Mouse (Mus musculus): Measurements from ENCODE around the gene Olfr449.

Olfr449 gene

DNA sequence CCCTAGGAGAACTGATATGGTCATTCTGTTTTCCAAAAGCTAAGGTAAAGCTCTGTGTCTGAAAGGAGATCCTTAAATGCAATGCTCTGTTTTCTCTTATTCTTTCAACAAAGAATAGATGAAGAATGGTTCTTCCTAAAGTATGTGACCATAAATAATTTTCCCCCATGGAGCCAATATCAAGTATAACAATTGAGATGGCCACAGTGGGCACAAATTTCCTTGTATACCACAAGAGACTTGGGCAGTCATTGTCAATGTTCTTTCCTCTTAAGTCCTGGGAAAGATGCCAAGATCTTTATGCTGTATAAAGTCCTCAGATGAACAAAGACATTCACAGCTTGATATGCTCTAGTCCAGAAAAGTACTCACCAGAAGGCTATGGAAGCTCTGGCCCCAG, at the start of gene Olfr449:
Gene Olfr449, plus strand, starts transcription at position 301 of the 400 bp plus-strand sequence.
- no peak for TF ChIP-seq GATA4 (IDR thresholded peaks at IDR 0.05; ENCODE audit: insufficient replicate concordance, low read length)

DNA sequence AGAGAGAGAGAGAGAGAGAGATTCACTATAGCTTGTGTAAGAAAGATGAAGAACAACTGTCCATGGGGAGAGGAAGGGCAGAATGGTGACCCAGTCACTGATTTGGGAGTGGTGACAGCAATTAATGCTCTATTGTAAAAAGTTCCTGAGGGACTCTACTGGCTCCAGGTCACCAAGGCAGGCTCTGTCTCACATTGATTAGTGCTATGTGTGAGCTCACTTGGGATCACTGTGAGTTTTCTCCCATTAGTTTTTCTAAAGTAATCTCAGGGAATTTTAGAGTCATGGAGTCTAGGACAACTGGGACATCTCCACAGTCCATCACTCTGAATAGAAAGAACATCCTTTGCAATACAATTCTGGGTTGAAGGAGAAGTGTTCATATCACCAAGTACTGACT, 49.4 kb upstream of the Olfr449 start, which contains the start of gene Olfr452:
Gene Olfr452, plus strand, starts transcription at position 301 of the 400 bp plus-strand sequence.
- TF ChIP-seq GATA4 (IDR thresholded peaks at IDR 0.05; ENCODE audit: insufficient replicate concordance, low read length), result no peak

DNA sequence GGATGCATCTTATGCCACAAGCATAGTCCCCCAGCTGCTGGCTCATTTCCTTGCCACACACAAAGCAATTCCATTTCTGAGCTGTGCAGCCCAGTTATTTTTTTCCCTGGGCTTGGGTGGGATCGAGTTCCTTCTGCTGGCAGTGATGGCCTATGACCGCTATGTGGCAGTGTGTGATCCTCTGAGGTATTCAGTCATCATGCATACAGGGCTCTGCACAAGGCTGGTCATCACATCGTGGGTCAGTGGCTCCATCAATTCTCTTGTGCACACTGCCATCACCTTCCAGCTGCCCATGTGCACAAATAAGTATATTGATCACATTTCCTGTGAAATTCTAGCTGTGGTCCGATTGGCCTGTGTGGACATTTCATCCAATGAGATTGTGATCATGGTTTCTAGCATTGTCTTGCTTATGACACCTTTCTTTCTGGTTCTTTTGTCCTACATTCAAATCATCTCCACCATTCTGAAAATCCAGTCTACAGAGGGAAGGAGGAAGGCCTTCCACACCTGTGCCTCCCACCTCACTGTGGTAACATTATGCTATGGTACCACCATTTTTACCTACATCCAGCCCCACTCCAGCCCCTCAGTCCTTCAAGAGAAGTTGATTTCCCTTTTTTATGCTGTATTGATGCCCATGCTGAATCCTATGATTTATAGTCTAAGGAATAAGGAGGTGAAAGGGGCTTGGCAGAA, 43.8 kb upstream of the Olfr449 start:
- TF ChIP-seq GATA4 (IDR thresholded peaks at IDR 0.05; ENCODE audit: insufficient replicate concordance, low read length), result no peak

DNA sequence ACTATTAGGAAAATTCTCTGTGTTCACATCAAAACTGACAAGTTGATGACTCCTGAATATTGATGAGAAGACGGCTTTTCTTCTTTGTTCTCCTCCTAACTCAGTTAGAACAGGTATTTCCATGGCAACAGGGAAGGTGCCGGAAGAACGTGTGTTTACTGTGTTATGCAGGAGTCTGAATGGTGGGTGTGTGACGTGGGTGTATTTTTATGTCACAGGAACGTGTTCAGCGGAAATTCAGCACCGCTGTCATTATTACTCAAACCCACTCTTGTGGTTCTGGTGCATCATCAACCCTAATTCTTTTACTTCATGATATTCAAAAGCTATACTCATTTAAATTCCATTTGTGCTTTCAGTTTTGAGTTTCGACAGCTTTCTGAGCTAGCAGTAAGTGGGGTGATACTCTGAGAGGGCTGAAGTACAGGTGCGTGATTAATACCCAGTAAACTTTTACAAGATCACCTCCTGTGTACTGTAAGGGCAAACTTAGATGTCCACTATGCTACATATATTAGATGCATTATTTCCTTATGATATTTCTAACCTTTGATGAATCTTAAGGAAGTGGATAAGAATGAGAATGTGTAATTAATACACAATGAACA, 43.1 kb upstream of the Olfr449 start:
- no peak for TF ChIP-seq GATA4 (IDR thresholded peaks at IDR 0.05; ENCODE audit: insufficient replicate concordance, low read length)

DNA sequence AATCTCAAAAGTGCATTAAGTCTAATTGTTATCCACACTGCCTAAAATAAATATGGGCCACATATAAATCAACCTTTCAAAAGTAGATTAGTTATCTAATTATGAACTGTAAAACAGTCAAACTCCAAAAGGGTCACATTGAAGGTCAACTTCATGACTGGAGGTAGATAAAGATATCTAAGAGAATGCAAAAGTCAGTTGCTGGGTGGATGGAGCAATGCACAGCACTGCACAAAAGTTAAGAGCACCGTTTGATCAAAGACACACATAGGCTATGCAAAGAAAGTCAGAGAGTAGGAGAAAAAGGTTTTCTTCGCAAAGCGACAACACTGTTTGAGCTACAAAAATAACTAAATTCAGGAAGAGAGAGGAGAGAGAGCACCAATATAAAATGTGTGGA, 39.2 kb upstream of the Olfr449 start:
- no peak for TF ChIP-seq GATA4 (IDR thresholded peaks at IDR 0.05; ENCODE audit: insufficient replicate concordance, low read length)

DNA sequence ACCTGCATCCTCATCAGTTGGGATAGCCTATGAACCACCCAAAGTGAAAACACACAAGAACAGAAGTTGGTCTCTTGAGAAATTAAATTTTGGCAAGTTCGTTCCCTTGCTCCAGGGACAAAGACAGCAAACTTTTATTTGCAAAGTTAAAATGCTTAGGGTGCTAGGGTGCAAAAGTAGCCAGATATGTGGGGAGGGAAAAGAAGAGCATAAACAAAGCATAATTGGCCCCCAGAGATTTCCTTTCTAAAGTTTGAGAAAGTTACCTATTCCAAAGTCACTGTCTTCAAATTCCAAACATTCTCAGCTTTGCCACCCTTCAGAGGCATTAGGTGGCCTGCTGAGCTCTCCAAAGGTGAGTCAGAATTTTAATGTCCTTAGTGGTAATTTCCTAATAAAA, 22.5 kb upstream of the Olfr449 start, which contains the start of gene Olfr450:
Gene Olfr450, plus strand, starts transcription at position 301 of the 400 bp plus-strand sequence.
- no peak for TF ChIP-seq GATA4 (IDR thresholded peaks at IDR 0.05; ENCODE audit: insufficient replicate concordance, low read length)

DNA sequence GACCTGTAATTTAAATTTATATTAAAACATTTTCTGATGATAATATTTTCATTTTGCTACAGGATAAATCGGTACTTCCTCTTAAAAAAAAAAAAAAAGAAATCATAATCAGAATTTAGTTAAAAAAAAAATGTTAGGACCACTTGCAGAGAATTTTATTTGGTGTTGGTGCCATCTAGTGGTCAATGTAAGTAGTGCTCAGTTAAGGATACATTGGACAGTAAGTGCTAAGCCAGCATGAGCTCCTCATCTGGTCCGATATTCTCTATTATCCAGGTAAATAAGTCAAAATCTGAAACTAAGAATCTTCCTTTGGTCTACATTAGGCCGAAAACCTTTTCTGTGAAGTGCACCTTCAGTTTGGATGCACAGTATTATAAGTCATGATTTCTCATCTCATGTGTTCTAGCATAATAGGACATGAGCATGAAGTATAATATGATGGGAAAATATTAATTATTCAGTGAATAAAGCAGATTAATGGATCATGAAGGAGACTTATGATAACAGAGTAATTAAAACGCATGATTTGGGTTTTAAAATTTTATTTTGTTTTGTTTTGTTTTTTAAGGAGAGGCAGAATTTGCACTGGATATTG, 26.1 kb downstream of the Olfr449 start:
- no peak for TF ChIP-seq GATA4 (IDR thresholded peaks at IDR 0.05; ENCODE audit: insufficient replicate concordance, low read length)

DNA sequence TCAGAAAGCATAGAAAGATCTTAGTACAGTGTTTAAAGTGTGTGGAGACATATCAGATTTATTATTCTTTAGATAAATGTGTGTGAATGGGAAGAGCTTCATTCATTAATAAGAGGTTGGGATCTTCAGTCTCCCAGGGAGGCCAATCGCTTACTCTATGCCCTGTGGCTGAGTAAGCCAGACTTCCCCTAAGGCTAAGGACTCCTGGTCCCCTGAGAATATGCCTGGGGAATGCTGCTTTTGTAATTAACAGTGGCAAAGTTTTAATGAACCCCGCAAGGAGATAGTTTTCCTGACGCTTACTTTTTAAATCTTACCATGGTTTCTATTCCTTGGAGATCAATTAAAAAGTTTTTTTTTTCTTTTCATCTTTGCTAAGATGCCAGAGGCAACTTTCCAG, 35.5 kb downstream of the Olfr449 start:
- TF ChIP-seq GATA4 (IDR thresholded peaks at IDR 0.05; ENCODE audit: insufficient replicate concordance, low read length), result no peak

DNA sequence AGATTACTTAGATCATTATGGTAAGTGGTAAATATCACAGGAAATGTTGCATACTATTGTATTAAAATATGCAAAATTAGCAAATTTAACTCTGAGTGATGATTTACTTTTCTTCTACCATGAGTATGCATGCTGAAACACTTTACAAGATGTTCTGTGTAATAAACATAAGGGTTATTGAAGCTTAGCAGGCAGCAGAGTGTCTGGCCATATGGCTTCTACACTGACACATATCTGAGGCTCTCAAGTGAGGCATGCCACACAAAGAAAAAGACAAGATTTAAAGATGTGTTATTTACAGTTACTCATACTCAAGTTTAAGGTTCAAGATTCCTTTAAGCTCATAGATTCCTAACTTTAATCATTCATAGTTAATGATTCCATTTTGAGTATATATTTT, 42.1 kb downstream of the Olfr449 start:
- no peak for TF ChIP-seq GATA4 (IDR thresholded peaks at IDR 0.05; ENCODE audit: insufficient replicate concordance, low read length)
